Mouse (Mus musculus): Measurements from ENCODE around the gene Gm20390.

Gene Gm20390

GRCm38 (mm10) chr11:93968005-93968847 lies at the start of gene Gm20390, which contains the start of gene Nme1:
Gene Gm20390, minus strand, starts transcription at chr11:93968293.
Gene Nme1, minus strand, starts transcription at chr11:93968521.
- peak; percentile 96 for DNase-seq (ENCODE audit: low spot score)

GRCm38 (mm10) chr11:94003346-94003745 lies 35.3 kb upstream of the Gm20390 start:
- DNase-seq (ENCODE audit: low spot score): no peak

- DNase-seq (ENCODE audit: low spot score): no peak
These were observed 31.2 kb upstream of the Gm20390 start for GRCm38 (mm10) chr11:93999276-93999675.

- DNase-seq (ENCODE audit: low spot score): peak; percentile 50
These were observed 29.2 kb upstream of the Gm20390 start for GRCm38 (mm10) chr11:93997141-93997775.

- peak; percentile 68 for DNase-seq (ENCODE audit: low spot score)
These were observed 28.4 kb upstream of the Gm20390 start for GRCm38 (mm10) chr11:93996306-93997140.

- peak; percentile 96 for DNase-seq (ENCODE audit: low spot score)
These were observed 27.7 kb upstream of the Gm20390 start, which contains the start of gene Spag9 for GRCm38 (mm10) chr11:93995720-93996305. Gene Spag9, plus strand, starts transcription at chr11:93996091.

GRCm38 (mm10) chr11:93995111-93995719 lies 27.1 kb upstream of the Gm20390 start:
- peak; percentile 79 for DNase-seq (ENCODE audit: low spot score)

GRCm38 (mm10) chr11:93994531-93994930 lies 26.4 kb upstream of the Gm20390 start:
- no peak for DNase-seq (ENCODE audit: low spot score)

GRCm38 (mm10) chr11:93988328-93989062 lies 20.4 kb upstream of the Gm20390 start:
- no peak for DNase-seq (ENCODE audit: low spot score)

GRCm38 (mm10) chr11:93987625-93988327 lies 19.7 kb upstream of the Gm20390 start:
- no peak for DNase-seq (ENCODE audit: low spot score)

GRCm38 (mm10) chr11:93987026-93987425 lies 18.9 kb upstream of the Gm20390 start:
- DNase-seq (ENCODE audit: low spot score): no peak

GRCm38 (mm10) chr11:93986298-93986697 lies 18.2 kb upstream of the Gm20390 start:
- no peak for DNase-seq (ENCODE audit: low spot score)

- no peak for DNase-seq (ENCODE audit: low spot score)
These were observed 17.2 kb upstream of the Gm20390 start for GRCm38 (mm10) chr11:93985265-93985664.

GRCm38 (mm10) chr11:93984619-93985018 lies 16.5 kb upstream of the Gm20390 start:
- no peak for DNase-seq (ENCODE audit: low spot score)

- no peak for DNase-seq (ENCODE audit: low spot score)
These were observed 11.5 kb upstream of the Gm20390 start for GRCm38 (mm10) chr11:93979502-93980049.

- no peak for DNase-seq (ENCODE audit: low spot score)
These were observed 4.9 kb upstream of the Gm20390 start for GRCm38 (mm10) chr11:93972951-93973350.

- no peak for DNase-seq (ENCODE audit: low spot score)
These were observed 1.7 kb upstream of the Gm20390 start for GRCm38 (mm10) chr11:93969799-93970198.

GRCm38 (mm10) chr11:93969171-93969570 lies 1.1 kb upstream of the Gm20390 start:
- no peak for DNase-seq (ENCODE audit: low spot score)

- DNase-seq (ENCODE audit: low spot score): no peak
These were observed 695 bp upstream of the Gm20390 start for GRCm38 (mm10) chr11:93968848-93969128.

GRCm38 (mm10) chr11:93967381-93967780 lies 712 bp downstream of the Gm20390 start:
- no peak for DNase-seq (ENCODE audit: low spot score)

Data from testis, postnatal 10 days (tissue).